Mouse (Mus musculus) erythroid progenitor cell, adult 5-6 weeks (primary cell): Measurements from ENCODE around the gene Rgs2. TPM values are rescaled to one million over a fixed set of nuclear protein-coding genes. Genes with fewer than 3 reads are reported as not detected.

Source experiments
- ATAC-seq: replicated peaks from 2 replicates; pipeline ENCODE4 v1.8.0; 2016; ENCODE audit warnings: moderate number of reproducible peaks, mild to moderate bottlenecking, moderate TSS enrichment, inconsistent platforms; ENCODE audit not compliant: poor library complexity, low FRiP score, severe bottlenecking
- total RNA-seq, 2 experiments: library from RNA; stranded (forward) in 1 of 2; stranded (reverse) in 1 of 2; fragments of 150-400 nt in 1 of 2; fragments of 186-747, 209-891 nt in 1 of 2; gene quantifications; 2 replicates each; pipeline versions ENCODE4 v1.2.3 to v1.2.4; 2015 to 2017; ENCODE audit warnings: low replicate concordance in 2 of 2

Gene Rgs2
- total RNA-seq (2015; ENCODE audit: low replicate concordance) (56.6 and 80.5 TPM in 2 replicates), total RNA-seq (2017; ENCODE audit: low replicate concordance) (12.6 and 21.3 TPM in 2 replicates)

DNA sequence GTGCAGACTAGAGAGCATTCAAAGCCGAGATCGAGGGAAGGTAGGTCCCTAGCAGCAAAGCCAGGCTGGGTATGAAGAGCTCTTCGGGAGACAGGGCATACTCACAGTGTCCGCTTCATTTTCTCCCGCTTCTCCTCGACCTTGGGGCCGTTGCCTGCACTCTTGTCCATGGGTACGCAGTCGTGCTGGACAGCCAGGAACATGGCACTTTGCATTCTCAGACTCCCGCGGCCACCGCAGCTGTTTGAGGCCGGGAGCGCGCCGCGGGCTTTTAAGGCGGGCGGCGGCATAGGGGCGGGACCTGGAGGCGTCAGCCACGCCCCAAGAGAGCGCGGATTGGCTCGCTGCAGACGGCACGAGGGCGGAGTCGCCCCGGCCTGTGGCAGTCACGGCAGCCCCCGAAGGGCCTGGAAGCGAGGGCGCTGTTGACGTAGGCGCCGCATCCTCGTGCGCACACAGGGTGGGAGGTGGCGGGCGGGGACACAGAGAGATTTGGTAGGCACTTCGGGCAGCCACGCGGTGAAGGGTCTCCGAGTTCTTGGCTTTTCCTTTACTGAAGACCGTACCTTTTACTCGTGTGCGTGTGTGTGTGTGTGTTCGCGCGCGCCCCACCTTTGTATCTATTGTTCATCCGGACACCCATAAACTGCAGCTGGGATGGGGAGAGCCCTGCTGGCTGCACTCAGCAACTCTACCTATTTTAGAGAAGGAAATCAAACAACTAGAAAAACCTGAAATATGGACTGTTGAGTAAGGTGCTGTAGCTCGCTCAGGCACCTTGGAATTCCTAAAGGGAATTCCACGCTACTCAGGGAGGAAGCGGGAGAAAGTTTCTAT is at the start of gene Rgs2:
Gene Rgs2 (minus strand): TSS at position 258 of the 837 bp plus-strand sequence.
- ATAC-seq: peak; percentile 98

DNA sequence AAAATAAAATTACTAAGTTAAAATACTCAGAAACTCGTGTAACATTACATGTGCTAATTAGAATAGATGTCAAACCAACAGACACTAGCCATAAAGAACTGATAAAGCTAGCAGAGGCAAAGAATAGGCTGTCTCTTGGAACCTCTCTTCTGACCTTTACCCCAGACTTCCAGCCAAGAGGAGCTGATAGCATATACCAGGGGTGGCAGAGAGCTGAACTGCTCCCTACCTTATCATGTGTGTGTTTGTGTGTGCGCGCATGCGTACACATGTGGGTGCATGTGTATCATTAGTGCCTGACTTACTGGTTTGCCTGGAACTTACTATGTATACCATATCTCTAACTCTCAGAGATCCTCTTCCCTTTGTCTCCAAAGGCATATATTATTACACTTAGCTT is 49.4 kb upstream of the Rgs2 start:
- ATAC-seq: no peak

DNA sequence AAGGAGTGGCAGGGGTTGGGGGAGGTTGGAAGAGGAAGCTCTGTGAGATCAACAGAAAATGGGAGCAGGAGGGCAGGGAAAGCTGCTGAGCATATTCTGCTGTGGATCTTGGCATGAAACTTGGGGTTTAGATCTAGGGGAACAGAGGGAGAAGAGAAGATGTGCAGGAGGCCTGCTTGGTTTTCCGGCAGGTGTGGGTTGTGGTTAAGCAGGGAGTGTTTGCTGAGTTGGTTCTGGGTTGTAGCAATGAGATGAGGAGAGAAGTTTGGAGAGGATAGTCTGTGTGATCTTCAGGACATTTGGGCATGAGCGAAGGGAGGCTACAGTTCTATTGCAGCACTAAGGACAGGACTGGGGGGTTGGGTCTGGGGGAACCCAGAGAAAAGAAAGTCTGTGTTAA is 37.9 kb upstream of the Rgs2 start:
- no peak for ATAC-seq

DNA sequence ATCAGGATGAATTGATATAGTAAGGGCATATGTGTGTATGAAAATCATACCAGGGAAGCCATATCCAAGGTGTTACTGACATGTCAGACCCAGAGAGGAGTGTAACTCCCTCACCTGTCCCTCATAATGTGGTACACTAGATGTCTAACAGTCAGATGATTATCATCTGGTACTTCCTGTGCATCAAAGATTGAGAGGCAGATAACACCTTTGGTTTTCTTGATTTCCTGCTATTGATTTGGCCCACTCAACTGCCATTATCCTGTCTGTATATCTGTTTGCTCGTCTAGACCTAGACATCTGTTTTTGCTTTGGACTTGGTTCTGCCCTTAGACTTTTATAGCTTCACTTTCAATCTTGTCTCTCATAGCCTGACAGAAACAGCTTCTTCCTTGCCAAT is 29.5 kb upstream of the Rgs2 start:
- no peak for ATAC-seq

DNA sequence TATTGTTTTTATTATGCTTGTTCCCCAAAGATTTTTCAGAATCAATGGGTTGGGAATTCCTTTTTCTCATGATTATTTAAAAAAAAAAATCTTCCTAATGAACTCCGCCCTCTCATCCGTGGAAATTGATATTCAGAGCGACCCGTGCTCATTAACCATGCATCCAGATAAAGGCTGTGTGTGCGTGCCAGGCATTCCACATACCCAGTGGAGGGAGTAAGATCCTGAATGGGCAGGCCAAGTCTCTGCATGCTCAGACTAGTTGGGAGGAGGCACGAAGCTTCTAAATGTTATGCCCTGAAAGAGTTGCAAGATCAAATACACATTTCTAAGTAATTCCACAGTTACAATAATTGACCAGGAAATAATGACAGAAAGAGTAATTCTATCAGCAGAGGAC is 26.5 kb upstream of the Rgs2 start:
- no peak for ATAC-seq

DNA sequence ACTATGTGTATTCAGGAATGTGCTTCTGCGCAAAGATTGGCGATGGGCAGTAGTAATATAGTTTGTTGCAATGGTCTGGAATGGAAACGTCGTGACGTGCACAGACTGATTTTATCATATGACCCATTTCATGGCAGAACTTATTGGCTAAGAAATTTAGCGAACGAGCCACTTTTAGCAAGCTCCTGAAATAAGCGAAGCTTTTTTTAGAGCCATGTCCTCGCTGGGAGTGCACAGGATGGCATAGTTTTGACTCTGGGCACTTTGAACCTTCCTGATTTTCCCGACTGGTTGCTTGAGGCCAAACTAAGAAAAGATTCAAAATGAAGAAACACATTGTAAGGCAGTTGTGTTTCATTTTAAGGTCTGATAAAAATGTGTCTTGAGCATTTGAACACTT is 25.7 kb upstream of the Rgs2 start:
- ATAC-seq: no peak

DNA sequence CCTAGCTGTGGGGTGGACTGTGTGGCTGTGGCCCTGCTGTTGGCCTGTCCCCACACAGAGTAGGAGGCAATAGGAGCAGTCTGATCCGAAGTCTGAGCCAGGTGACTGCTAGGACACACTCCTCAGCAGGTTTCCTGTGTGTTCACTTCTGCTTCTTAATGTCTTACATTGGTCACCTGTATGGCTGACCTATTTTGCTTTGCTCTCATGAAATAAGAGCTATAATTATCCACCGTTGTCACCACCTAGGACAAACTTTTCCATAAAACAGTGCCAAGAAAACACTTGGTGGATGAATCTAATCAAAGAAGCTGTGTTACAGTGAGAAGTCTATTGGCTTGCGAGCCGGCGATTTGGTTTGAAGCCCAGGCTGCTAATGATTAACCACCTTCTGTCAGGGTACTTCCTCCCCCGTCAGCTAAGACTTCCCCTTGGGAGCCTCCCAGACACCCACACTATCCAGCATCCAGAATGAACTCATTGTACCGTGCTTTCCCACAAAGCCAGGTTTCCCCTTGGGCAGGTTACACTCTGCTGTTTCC is 14.5 kb upstream of the Rgs2 start:
- no peak for ATAC-seq

DNA sequence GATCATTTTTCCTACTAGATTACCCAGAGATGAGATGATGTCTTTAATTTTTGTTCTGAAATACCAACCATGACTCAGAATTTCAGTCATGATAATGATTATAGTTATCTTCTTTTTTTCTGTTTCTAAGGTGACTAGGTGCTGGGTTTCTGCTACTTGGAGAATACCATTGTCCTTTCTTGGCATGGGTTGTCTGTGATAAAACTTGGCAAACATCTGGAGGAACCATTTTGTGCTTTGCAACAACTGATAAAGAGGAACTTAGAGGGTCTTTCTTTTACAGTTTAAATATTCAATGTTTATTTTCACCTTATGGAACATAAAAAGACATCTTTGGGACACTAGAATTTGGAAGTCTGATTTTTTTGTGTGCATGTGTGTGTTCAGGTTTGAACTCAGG is 10.0 kb upstream of the Rgs2 start:
- ATAC-seq: no peak

DNA sequence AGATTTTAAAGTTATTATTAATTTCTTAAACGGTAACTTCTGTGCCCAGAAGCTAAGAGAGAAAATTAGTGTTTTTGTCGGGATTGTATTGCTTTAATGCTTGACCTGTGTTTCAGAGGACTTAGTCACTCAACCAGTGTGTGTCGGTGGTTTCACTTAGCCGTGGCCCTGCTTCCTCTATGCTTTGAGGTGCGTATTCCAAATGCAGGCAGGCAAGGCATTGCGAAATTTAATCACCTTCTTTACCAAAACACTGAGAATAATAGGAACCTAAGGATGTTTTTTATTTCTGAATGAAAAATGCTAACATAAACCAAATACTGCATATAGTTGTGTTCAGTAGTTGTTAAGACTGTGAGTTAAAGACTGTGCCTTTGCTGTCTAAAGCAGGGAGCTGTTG is 3.4 kb upstream of the Rgs2 start:
- no peak for ATAC-seq

DNA sequence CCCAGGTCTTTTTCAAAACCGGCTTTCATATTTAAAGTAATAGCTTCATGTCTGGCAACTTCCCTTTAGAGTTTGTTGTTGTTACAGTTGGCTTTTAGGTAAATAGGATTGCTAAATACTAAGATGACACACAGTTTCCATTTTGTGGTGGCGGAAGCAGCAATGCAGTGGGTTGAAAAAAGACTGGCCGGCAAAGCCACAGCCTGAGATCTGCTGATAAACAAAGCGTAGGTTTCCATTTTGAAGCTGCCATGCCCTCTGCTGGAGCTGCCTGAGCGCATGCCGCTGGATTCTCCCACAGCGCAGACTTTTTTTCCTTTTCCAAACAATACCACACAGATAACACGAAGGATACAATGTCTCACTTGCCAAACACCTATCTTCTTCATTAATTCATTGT is 2.6 kb upstream of the Rgs2 start:
- ATAC-seq: 0 out of 2 replicates have a peak, but pooled peaks have one; percentile 25

DNA sequence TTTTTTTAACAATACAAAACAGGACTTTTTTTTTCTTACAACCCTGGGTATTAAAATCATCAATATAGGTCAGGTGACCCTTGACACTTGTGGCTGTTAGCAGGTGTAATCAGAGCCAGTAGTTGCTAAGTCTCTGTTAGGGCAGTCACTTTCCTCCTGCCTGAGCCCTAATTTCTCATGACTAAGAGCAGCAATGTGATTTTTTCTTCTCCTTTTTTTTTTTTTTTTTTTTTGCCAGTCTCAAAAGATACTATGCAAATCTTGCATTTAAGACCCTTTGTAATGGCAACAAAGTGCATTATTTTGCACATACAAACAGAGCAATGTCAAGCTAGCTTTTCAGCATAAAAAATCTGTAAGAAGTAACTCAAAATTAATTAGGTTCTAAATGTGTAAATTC is 1.7 kb upstream of the Rgs2 start:
- no peak for ATAC-seq

DNA sequence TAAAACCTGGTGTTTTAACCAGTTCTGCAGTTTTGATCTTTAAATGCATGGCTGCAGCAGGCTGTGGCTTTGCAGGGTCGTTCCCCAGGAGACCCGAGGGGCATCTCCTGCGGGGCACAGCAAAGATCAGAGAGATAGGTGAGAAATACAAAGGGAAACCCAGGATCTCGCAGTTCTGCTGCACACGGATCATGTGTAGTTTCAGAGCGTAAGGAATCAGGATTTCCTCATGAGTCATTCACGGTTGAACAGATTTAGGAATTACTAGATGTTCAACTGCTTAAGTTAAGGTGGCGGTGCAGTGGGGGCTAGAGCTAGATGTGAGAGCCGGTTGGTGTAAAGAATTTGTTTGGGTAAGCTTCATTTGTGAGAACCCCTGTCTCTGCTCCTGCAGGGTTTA is 780 bp upstream of the Rgs2 start:
- no peak for ATAC-seq

DNA sequence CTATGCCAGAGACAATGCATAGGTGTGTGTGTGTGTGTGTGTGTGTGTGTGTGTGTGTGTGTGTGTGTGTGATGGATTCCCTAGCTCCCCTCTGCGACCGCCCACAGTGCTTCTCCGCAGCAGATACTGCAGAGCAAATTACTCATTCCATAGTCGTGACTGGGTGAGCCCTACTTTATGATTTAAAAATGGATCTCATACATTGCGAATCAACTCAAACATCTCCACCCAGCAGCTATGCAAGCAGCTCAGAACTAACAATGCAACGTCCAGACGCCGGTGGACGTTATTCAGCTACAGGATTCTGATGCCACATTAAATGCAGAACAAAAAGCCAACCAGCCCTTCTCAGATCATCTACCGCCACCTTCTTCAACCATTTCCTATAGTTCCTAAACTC is 545 bp downstream of the Rgs2 start:
- peak; percentile 8; the same call in 1 of the 2 replicates for ATAC-seq

DNA sequence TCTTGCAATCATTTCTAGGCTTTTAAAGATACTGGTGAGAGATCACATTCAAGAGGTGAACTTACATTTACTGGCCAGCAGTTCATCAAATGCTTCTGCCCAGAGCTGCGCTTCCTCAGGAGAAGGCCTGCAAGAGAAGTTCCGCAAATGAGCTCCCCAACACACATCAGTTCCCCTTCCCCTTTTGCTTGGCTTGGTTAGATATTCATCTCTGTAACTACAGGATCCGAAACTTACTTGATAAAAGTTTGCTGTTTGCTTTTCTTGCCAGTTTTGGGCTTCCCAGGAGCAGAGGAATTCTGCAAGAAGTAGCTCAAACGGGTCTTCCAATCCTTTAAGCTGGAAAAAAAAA is 1.3 kb downstream of the Rgs2 start:
- ATAC-seq: no peak

DNA sequence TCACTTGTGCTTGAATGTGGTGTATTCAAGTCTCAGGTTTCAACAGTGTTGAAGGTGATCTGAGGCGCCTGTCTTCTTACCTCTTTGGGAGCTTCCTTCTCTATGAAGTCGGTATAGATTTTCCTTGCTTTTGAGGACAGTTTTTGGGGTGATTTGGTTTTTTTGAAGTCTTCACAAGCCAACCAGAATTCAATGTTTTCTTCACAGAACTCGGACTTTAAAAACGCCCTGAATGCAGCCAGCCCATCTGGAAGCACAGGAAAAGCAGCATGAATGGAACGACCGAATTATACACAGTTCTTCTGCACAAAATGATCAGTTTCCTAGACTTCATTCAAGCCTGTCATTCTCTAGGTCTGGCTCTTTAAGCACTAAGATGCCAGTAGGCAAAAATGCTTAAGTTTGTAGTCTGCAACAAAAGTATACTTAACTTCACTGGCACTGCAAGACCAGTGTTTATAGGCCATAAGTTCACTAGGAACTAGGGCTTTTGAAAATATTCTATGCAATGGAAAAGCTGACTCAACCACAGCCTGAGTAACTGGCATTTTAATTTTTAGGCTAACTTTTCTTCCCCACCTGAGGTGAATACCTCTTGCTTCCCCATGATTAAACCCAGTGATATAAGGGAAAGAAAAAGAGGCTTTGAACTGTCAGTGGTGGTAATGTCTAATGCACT is 1.8 kb downstream of the Rgs2 start:
- ATAC-seq: no peak

DNA sequence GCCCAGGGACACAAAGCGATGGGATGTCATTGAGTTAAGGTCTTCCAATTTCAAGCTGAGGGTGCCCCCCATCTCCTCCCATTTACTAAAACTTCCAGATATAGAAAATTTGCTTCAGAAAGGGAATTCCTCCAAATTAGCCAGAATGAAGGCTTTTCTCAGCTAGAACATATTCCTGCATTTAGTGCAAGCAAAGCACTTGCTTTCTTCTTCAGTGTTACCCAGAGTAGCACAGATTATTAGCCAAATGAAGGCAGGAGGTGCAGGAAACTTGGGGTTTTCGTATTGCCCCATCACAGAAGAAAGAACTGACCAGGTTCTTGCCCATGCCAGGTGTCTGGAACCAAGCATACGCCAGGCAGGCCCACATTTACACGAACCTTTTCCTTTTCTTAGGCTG is 3.7 kb downstream of the Rgs2 start:
- ATAC-seq: no peak

DNA sequence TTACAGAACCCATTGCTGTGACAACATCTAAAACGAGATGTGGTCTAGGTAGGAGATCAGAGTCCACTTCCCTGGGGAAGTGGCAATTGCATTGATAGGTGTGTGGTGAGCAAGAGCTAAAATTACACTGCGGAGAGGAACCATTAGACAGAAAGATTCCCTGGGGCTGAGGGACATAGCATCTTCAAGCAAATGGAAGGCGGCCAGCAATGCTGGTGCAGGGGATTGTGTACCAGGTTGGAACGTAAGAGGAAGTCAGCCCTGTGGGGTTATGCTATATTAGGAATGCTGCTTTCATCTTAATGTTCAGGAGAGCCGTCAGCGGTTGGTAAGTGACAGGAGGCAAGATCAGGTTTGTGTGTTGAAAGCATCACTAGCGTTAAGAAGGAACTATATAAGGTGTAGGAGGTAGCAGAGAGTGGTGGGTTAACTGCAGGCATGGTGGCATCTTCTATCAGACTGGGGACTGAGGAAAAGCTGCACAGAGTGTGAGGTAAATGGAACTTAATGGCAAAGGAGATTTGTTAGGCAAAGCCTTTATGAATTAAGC is 4.5 kb downstream of the Rgs2 start:
- ATAC-seq: no peak

DNA sequence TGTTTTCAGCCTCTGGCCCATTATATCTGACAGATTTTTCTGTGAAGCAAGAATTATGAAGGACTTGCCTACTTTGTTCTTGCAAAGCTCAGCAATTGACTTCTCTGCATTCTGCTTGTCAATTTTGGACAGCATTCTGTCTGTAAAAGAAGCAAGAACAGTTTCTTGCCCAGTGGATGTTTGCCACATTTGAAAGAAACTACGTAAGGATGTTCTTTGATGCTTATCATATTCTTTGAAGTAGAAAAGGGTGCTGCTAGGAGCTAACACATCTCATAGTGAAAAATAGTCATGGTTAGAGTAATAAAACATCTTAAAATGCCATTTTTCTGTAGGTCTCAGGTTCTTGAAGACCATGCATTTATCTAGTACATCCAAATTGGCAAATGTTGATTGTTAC is 10.9 kb downstream of the Rgs2 start:
- no peak for ATAC-seq

DNA sequence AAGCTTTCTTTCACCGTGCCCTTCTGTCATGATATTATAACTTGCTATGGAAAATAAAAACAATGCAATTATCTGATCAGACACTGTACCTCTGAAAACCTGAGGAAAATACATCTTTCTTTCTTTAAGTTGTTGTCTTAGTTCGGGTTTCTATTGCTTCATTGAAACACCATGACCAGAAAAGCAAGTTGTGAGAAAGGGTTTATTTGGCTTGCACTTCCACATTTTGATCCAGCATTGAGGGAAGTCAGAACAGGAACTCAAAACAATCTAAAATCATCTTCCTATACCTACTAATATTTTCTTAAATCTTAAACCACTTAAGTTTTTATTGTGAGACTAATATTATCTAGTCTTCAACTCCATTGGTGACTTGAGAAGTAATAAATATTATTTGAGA is 11.4 kb downstream of the Rgs2 start:
- no peak for ATAC-seq

DNA sequence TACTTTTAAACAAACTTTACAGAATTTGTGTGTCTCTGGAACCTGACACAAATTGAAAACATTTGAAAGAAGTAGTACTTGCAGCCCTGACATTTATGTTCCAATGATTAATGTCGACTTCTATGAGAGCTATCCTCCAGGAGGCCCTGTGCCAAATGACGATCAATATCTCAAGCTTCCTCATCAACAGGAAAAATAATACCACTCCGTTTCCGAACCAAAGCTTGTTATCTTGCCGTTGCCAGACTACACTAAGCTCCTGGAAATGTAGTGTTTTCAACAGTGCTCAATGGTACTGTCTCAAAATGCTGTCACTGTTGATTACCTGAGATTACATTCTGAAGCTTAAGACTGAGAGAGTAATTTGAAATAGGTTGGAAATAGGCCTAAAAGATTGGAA is 13.7 kb downstream of the Rgs2 start:
- no peak for ATAC-seq

DNA sequence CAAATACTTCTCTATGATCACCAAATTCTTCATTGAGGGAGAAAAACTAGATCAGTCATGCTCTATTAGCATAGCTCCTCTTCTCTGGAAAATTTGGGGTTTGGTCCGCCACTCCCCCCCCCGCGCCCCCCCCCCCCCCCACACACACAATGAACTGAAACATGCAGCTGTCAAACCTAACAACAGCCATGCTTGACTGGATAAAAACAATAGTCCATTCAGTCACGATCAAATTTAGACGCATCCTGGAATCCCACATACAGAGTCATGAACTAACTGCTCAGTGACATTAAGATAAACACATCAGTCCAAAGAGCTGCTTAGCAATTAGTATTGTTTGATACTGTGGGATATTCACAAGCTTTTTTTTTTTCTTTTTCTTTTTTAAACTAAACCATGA is 14.2 kb downstream of the Rgs2 start:
- no peak for ATAC-seq
